Mouse (Mus musculus) forebrain, embryonic 16.5 days (tissue): ENCODE results near the gene Abhd12. TPM values are rescaled to one million over a fixed set of nuclear protein-coding genes. Genes with fewer than 3 reads are reported as not detected.

ENCODE experiments used
- ATAC-seq: fragments of 200-750 bp; cut with Nextera tagmentation; 2 replicates; pipeline ENCODE4 v1.8.0; 2017; ENCODE audit warnings: mild to moderate bottlenecking, moderate library complexity
- H3K27ac ChIP-seq: fragments of 300-500 bp; sonication (generic); 2 replicates; pipeline ENCODE4 v1.5.1; 2014; ENCODE audit warnings: low read length, control low read depth
- H3K27me3 ChIP-seq: fragments of 300-500 bp; sonication (generic); replicated peaks from 2 replicates; pipeline ENCODE4 v1.6.1; 2014; ENCODE audit warnings: low read length; ENCODE audit not compliant: control insufficient read depth, insufficient read depth
- H3K36me3 ChIP-seq: fragments of 300-500 bp; sonication (generic); 2 replicates; pipeline ENCODE4 v1.6.1; 2014; ENCODE audit not compliant: control insufficient read depth, insufficient read depth
- H3K4me1 ChIP-seq: fragments of 300-500 bp; sonication (generic); replicated peaks from 2 replicates; pipeline ENCODE4 v1.6.1; 2014; ENCODE audit warnings: low read length; ENCODE audit not compliant: control insufficient read depth, insufficient read depth
- H3K4me2 ChIP-seq: fragments of 300-500 bp; sonication (generic); 2 replicates; pipeline ENCODE4 v1.6.1; 2014; ENCODE audit warnings: mild to moderate bottlenecking, low read length, control low read depth
- H3K4me3 ChIP-seq: fragments of 300-500 bp; sonication (generic); replicated peaks from 2 replicates; pipeline ENCODE4 v1.5.1; 2014; ENCODE audit warnings: mild to moderate bottlenecking, low read length, control low read depth
- H3K9ac ChIP-seq: fragments of 300-500 bp; sonication (generic); replicated peaks from 2 replicates; pipeline ENCODE4 v1.6.1; 2014; ENCODE audit warnings: low read depth, low read length, control low read depth
- H3K9me3 ChIP-seq: fragments of 300-500 bp; sonication (generic); 2 replicates; pipeline ENCODE4 v1.6.1; 2016; ENCODE audit warnings: low read length; ENCODE audit not compliant: control insufficient read depth
- WGBS: fragments of 180-500 bp; shearing (Covaris S2); extraction: QIAGEN DNeasy Blood & Tissue Kit; methylation state at CpG from one replicate; pipeline ENCODE4 v1.1.7; 2014; 5-methylcytosine and 5-hydroxymethylcytosine counted together
- polyA plus RNA-seq: library from polyadenylated mRNA; unstranded; fragments of >200 nt; fragmentation: Nextera tagmentation; extraction: Ambion mirVana; gene quantifications from 2 replicates; pipeline ENCODE4 v1.2.1, GENCODE M21; 2015

The Abhd12 gene
- polyA plus RNA-seq, 1 experiment from 2014 or later, result 115 TPM

GRCm38 (mm10) chr2:150874508-150874907 lies 30.0 kb downstream of the Abhd12 start:
- Histone ChIP-seq H3K27me3 (no peaks in the 10 kb centered on the region), H3K36me3 (no peaks in the 10 kb centered on the region), H3K4me3 (no peak overlapping the region), H3K4me2 (no peak overlapping the region), H3K4me1 (no peaks in the 10 kb centered on the region), H3K9me3 (no peaks in the 10 kb centered on the region), H3K9ac (no peak overlapping the region), H3K27ac (no peak overlapping the region)
- ATAC-seq, result no peak
- WGBS, result 81% methylated on average over 1 of the region's 1 CpGs

GRCm38 (mm10) chr2:150869446-150869845 lies 35.1 kb downstream of the Abhd12 start:
- Histone ChIP-seq H3K9ac (no peak overlapping the region), H3K4me3 (no peak overlapping the region), H3K27ac (no peak overlapping the region), H3K9me3 (no peaks in the 10 kb centered on the region), H3K27me3 (no peaks in the 10 kb centered on the region), H3K4me2 (no peak overlapping the region), H3K36me3 (no peaks in the 10 kb centered on the region), H3K4me1 (no peaks in the 10 kb centered on the region)
- WGBS, result 100% methylated on average over 1 of the region's 1 CpGs
- no peak for ATAC-seq

- no peaks in the 10 kb centered on the region for H3K4me1 ChIP-seq
- H3K27me3 ChIP-seq, result no peaks in the 10 kb centered on the region
- no peak overlapping the region for H3K4me2 ChIP-seq
- H3K36me3 ChIP-seq, result no peaks in the 10 kb centered on the region
- no peak overlapping the region for H3K9ac ChIP-seq
- no peak overlapping the region for H3K4me3 ChIP-seq
- no peaks in the 10 kb centered on the region for H3K9me3 ChIP-seq
- no peak overlapping the region for H3K27ac ChIP-seq
- 94% methylated on average over 2 of the region's 2 CpGs for WGBS
- no peak for ATAC-seq
Measured at GRCm38 (mm10) chr2:150867021-150867420, 37.5 kb downstream of the Abhd12 start.

GRCm38 (mm10) chr2:150861128-150861527 lies 43.4 kb downstream of the Abhd12 start:
- Histone ChIP-seq H3K36me3 (no peaks in the 10 kb centered on the region), H3K9me3 (no peaks in the 10 kb centered on the region), H3K9ac (no peak overlapping the region), H3K27me3 (no peaks in the 10 kb centered on the region), H3K4me1 (no peaks in the 10 kb centered on the region), H3K4me2 (no peak overlapping the region), H3K27ac (no peak overlapping the region), H3K4me3 (no peak overlapping the region)
- ATAC-seq, result no peak
- WGBS, result 95% methylated on average over 2 of the region's 2 CpGs

- Histone ChIP-seq H3K36me3 (no peaks in the 10 kb centered on the region), H3K27ac (no peak overlapping the region), H3K9ac (no peak overlapping the region), H3K4me1 (peaks cover 2% of the 10 kb centered on the region; the same call in 1 of the 2 replicates), H3K4me2 (no peak overlapping the region), H3K4me3 (no peak overlapping the region), H3K27me3 (no peaks in the 10 kb centered on the region), H3K9me3 (no peaks in the 10 kb centered on the region)
- no peak for ATAC-seq
- WGBS, result 82% methylated on average over 11 of the region's 11 CpGs
Measured at GRCm38 (mm10) chr2:150859709-150860470, 44.7 kb downstream of the Abhd12 start.

- ATAC-seq, result no peak
- Histone ChIP-seq H3K4me1 (peaks cover 4% of the 10 kb centered on the region; the same call in 1 of the 2 replicates), H3K27me3 (no peaks in the 10 kb centered on the region), H3K9me3 (no peaks in the 10 kb centered on the region), H3K36me3 (no peaks in the 10 kb centered on the region), H3K4me2 (no peak overlapping the region), H3K4me3 (no peak overlapping the region), H3K9ac (no peak overlapping the region), H3K27ac (no peak overlapping the region)
- WGBS, result 92% methylated on average over 9 of the region's 9 CpGs
Measured at GRCm38 (mm10) chr2:150858724-150859487, 45.6 kb downstream of the Abhd12 start.

GRCm38 (mm10) chr2:150855186-150855585 lies 49.4 kb downstream of the Abhd12 start:
- no peak overlapping the region for H3K9ac ChIP-seq
- no peak for ATAC-seq

GRCm38 (mm10) chr2:150851251-150851650 lies 53.3 kb downstream of the Abhd12 start:
- Histone ChIP-seq H3K27ac (no peak overlapping the region), H3K36me3 (no peaks in the 10 kb centered on the region; the same call in 1 of the 2 replicates), H3K4me1 (peaks cover 9% of the 10 kb centered on the region), H3K9ac (no peak overlapping the region), H3K27me3 (no peaks in the 10 kb centered on the region), H3K9me3 (no peaks in the 10 kb centered on the region), H3K4me2 (no peak overlapping the region), H3K4me3 (no peak overlapping the region)
- ATAC-seq, result no peak
- WGBS, result 87% methylated on average over 9 of the region's 9 CpGs

More at GRCm38 (mm10) chr2:150855186-150855585, 49.4 kb downstream of the Abhd12 start:
- Histone ChIP-seq H3K4me3 (no peak overlapping the region), H3K36me3 (no peaks in the 10 kb centered on the region), H3K9me3 (no peaks in the 10 kb centered on the region), H3K27me3 (no peaks in the 10 kb centered on the region), H3K27ac (no peak overlapping the region), H3K4me2 (no peak overlapping the region), H3K4me1 (peaks cover 4% of the 10 kb centered on the region; the same call in 1 of the 2 replicates)

GRCm38 (mm10) chr2:150847436-150847995 lies 57.0 kb downstream of the Abhd12 start:
- WGBS, result 43% methylated on average over 8 of the region's 8 CpGs
- ATAC-seq, result peak; percentile 43; the same call in 1 of the 2 replicates

More at GRCm38 (mm10) chr2:150847436-150847995, 57.0 kb downstream of the Abhd12 start:
- Histone ChIP-seq H3K9ac (no peak overlapping the region), H3K9me3 (no peaks in the 10 kb centered on the region), H3K27me3 (no peaks in the 10 kb centered on the region), H3K36me3 (no peaks in the 10 kb centered on the region; the same call in 1 of the 2 replicates), H3K4me3 (no peak overlapping the region), H3K4me2 (no peak overlapping the region), H3K4me1 (peaks cover 10% of the 10 kb centered on the region), H3K27ac (peak overlapping the region; percentile 33)
